ENCODE assay signal across 12 mouse cellular contexts in the genomic region with DNA sequence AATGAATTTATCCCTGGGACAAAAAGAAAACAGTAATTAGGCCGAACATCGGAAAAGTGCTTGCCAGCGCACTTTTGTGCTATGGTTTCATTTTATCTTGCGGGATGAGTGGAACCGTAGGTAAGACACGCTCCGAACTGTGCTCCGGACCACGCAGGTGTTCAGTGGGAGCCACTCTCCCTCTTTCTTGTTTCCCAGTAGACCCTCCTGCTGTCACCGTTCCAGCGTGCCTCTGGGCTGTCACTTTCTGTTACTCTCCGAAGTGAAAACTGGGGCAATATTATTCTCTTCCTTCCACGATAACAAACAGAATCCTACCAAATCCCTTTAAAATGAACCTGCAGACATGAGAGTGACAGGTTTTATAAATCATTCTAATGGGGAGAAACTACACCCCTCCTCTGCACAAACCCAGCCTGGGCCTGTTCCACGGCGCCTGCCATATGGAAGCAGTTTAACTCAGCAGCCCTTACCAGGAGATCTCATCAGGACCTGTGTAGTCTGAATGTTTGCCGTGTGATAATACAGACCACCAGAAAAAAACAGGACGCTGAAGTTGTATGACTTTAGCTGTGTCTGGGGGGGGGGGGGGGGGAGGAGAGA.
A peak's percentile ranks its signal among the peaks of the same experiment; 100 is the strongest.
DNase-seq lines count a peak whose midpoint lies in the region; ATAC-seq and TF ChIP-seq lines count a peak whose summit lies in the region.
"Had no signal": no experiment of that assay in that cellular context is flagged by ENCODE, and none has a peak within 500 bp of the region (broad histone marks: within the 10 kb centered on the region; RNA-seq: fewer than 3 reads in every experiment).

No protein-coding gene starts in this region.

- WGBS in kidney, embryonic 14.5 days: 76% methylated on average over 17 of the region's 17 CpGs
- 84% methylated on average over 17 of the region's 17 CpGs for WGBS in kidney, adult 2 months
- 53% methylated on average over 17 of the region's 17 CpGs for WGBS in embryonic facial prominence, embryonic 12.5 days
- 35% methylated on average over 17 of the region's 17 CpGs for WGBS in limb, embryonic 13.5 days

- H3K4me3 ChIP-seq in kidney, embryonic 14.5 days (ENCODE audit: low read length): no peak overlapping the region
- H3K4me3 ChIP-seq in kidney, adult 2 months (ENCODE audit: insufficient read depth, low read depth, low read length): no peak overlapping the region
- no peak overlapping the region for H3K4me3 ChIP-seq in embryonic facial prominence, embryonic 12.5 days
- H3K4me3 ChIP-seq in limb, embryonic 13.5 days: no peak overlapping the region
- H3K4me3 ChIP-seq: embryonic facial prominence, embryonic 13.5 days; heart, embryonic 15.5 days; megakaryocyte, embryonic 14.5 days had no signal

- no peaks in the 10 kb centered on the region for H3K9me3 ChIP-seq in kidney, embryonic 14.5 days (ENCODE audit: control insufficient read depth, low read length)
- no peaks in the 10 kb centered on the region for H3K9me3 ChIP-seq in embryonic facial prominence, embryonic 12.5 days
- H3K9me3 ChIP-seq in limb, embryonic 13.5 days: no peaks in the 10 kb centered on the region
- H3K9me3 ChIP-seq: embryonic facial prominence, embryonic 13.5 days; heart, embryonic 15.5 days had no signal

- H3K27ac ChIP-seq in kidney, embryonic 14.5 days (ENCODE audit: low read depth, low read length): no peak overlapping the region
- no peak overlapping the region for H3K27ac ChIP-seq in kidney, adult 2 months (ENCODE audit: insufficient read depth, low read depth, low read length)
- H3K27ac ChIP-seq in embryonic facial prominence, embryonic 12.5 days: no peak overlapping the region
- H3K27ac ChIP-seq in limb, embryonic 13.5 days: no peak overlapping the region
- H3K27ac ChIP-seq: embryonic facial prominence, embryonic 13.5 days; heart, embryonic 15.5 days had no signal

- no peaks in the 10 kb centered on the region for H3K27me3 ChIP-seq in kidney, embryonic 14.5 days (ENCODE audit: control insufficient read depth, insufficient read depth, low read length)
- H3K27me3 ChIP-seq in kidney, adult 2 months (replicated peaks; ENCODE audit: control insufficient read depth, insufficient read depth, low read length): no peaks in the 10 kb centered on the region
- H3K27me3 ChIP-seq in embryonic facial prominence, embryonic 12.5 days: no peaks in the 10 kb centered on the region
- no peaks in the 10 kb centered on the region for H3K27me3 ChIP-seq in limb, embryonic 13.5 days
- H3K27me3 ChIP-seq: embryonic facial prominence, embryonic 13.5 days; heart, embryonic 15.5 days; megakaryocyte, embryonic 14.5 days had no signal

- no peak for TF ChIP-seq CTCF in kidney, adult 2 months (conservative IDR thresholded peaks at IDR 0.05; ENCODE audit: insufficient read depth, insufficient read length, low read depth, low read length)

- no peak overlapping the region for H3K9ac ChIP-seq in kidney, embryonic 14.5 days (ENCODE audit: low read depth, low read length)
- H3K9ac ChIP-seq in embryonic facial prominence, embryonic 12.5 days: no peak overlapping the region
- H3K9ac ChIP-seq in limb, embryonic 13.5 days: no peak overlapping the region
- H3K9ac ChIP-seq: embryonic facial prominence, embryonic 13.5 days; heart, embryonic 15.5 days had no signal

- 0 out of 2 replicates have a peak, but pooled peaks have one; percentile 39 for ATAC-seq in kidney, embryonic 14.5 days (ENCODE audit: low FRiP score, low TSS enrichment)
- ATAC-seq in embryonic facial prominence, embryonic 12.5 days (ENCODE audit: insufficient number of reproducible peaks, insufficient read depth, low FRiP score, low TSS enrichment): 0 out of 2 replicates have a peak, but pooled peaks have one; percentile 75
- peak; percentile 76 for ATAC-seq in limb, embryonic 13.5 days (ENCODE audit: low FRiP score, low read depth)
- no peak for ATAC-seq in erythroblast, adult 5-6 weeks (replicated peaks; ENCODE audit: low FRiP score, poor library complexity, severe bottlenecking)
- ATAC-seq: activated CD4-positive, CD25-positive, alpha-beta regulatory T cell, adult 4 months had no signal

- H3K4me2 ChIP-seq in kidney, embryonic 14.5 days (replicated peaks; ENCODE audit: low read depth, low read length): no peak overlapping the region
- H3K4me2 ChIP-seq in embryonic facial prominence, embryonic 12.5 days (replicated peaks): no peak overlapping the region
- H3K4me2 ChIP-seq in limb, embryonic 13.5 days (replicated peaks): peak overlapping the region; percentile 46
- H3K4me2 ChIP-seq: embryonic facial prominence, embryonic 13.5 days; heart, embryonic 15.5 days had no signal

- H3K36me3 ChIP-seq in kidney, embryonic 14.5 days (ENCODE audit: control insufficient read depth, insufficient read depth, low read length): no peaks in the 10 kb centered on the region
- H3K36me3 ChIP-seq in kidney, adult 2 months (ENCODE audit: control insufficient read depth, insufficient read depth, low read length): no peaks in the 10 kb centered on the region
- no peaks in the 10 kb centered on the region for H3K36me3 ChIP-seq in embryonic facial prominence, embryonic 12.5 days
- no peaks in the 10 kb centered on the region for H3K36me3 ChIP-seq in limb, embryonic 13.5 days
- H3K36me3 ChIP-seq: embryonic facial prominence, embryonic 13.5 days; heart, embryonic 15.5 days had no signal

- peak; percentile 59 to 60 for DNase-seq in cerebellum, postnatal 10 days
- no peak for DNase-seq in cerebellum, adult 9-10 months
- no peak for DNase-seq in kidney, adult 2 months
- DNase-seq in adrenal gland, postnatal 10 days: no peak

- TF ChIP-seq POLR2A in kidney, adult 2 months (IDR thresholded peaks at IDR 0.05; ENCODE audit: low read depth, low read length): no peak

- H3K4me1 ChIP-seq in kidney, embryonic 14.5 days (ENCODE audit: control insufficient read depth, insufficient read depth, low read length): no peaks in the 10 kb centered on the region
- H3K4me1 ChIP-seq in kidney, adult 2 months (ENCODE audit: control insufficient read depth, insufficient read depth, low read length): no peaks in the 10 kb centered on the region
- H3K4me1 ChIP-seq in embryonic facial prominence, embryonic 12.5 days: 0 out of 2 replicates have a peak, but pooled peaks cover 7% of the 10 kb centered on the region
- peaks cover 8% of the 10 kb centered on the region for H3K4me1 ChIP-seq in limb, embryonic 13.5 days
- H3K4me1 ChIP-seq: megakaryocyte, embryonic 14.5 days had no signal

Comparison
In these comparisons a context has a peak if more than half of its experiments do, and no peak if none do; other contexts are left out.
1. DNase-seq: peak in cerebellum, postnatal 10 days (2 of 2); none in cerebellum, adult 9-10 months (single experiment), kidney, adult 2 months (single experiment) and adrenal gland, postnatal 10 days (single experiment).